In genomic region chr1:161877580-161878142, GRCm38 (mm10) we compare ENCODE assay signal across 8 mouse cellular contexts. TPM values are rescaled to one million over a fixed set of nuclear protein-coding genes. Genes with fewer than 3 reads are reported as not detected.
DNase-seq lines count a peak whose midpoint lies in the region; ATAC-seq and TF ChIP-seq lines count a peak whose summit lies in the region.

No protein-coding gene starts in this region.

- H3K27me3 ChIP-seq in forebrain, embryonic 14.5 days (replicated peaks; ENCODE audit: control insufficient read depth, insufficient read depth, low read length): no peaks in the 10 kb centered on the region
- H3K27me3 ChIP-seq in liver, embryonic 12.5 days (replicated peaks): no peaks in the 10 kb centered on the region

- peaks cover 26% of the 10 kb centered on the region for H3K4me1 ChIP-seq in forebrain, embryonic 14.5 days (ENCODE audit: control insufficient read depth, insufficient read depth, low read length)
- H3K4me1 ChIP-seq in liver, embryonic 12.5 days: peaks cover 36% of the 10 kb centered on the region

- H3K9me3 ChIP-seq in forebrain, embryonic 14.5 days (replicated peaks; ENCODE audit: control insufficient read depth, low read length): no peaks in the 10 kb centered on the region
- no peaks in the 10 kb centered on the region for H3K9me3 ChIP-seq in liver, embryonic 12.5 days (replicated peaks)

- peak overlapping the region; percentile 22; the same call in 1 of the 2 replicates for H3K9ac ChIP-seq in forebrain, embryonic 14.5 days (ENCODE audit: low read length)
- H3K9ac ChIP-seq in liver, embryonic 12.5 days: peak overlapping the region; percentile 62

- DNase-seq in layer of hippocampus, adult 2 months (ENCODE audit: low spot score in 2 of 2): no peak
- DNase-seq in layer of hippocampus, postnatal 36 days: no peak
- DNase-seq in ZHBTc4 (ENCODE audit: low read depth, low spot score): peak; percentile 85
- DNase-seq in forebrain, embryonic 14.5 days (ENCODE audit: low spot score): no peak
- DNase-seq in thymus, postnatal 36 days: peak; percentile 9 to 26
- DNase-seq in left cerebral cortex, postnatal 10 days (ENCODE audit: extremely low spot score in 1 of 2, low spot score in 2 of 2): no peak
- no peak for DNase-seq in frontal cortex, adult 2 months (ENCODE audit: extremely low spot score in 1 of 2, low spot score in 1 of 2)

- intact Hi-C loops in left cerebral cortex, postnatal 10 days (cut with DNase I): loop anchor here (2.0 kb wide), 1 partner anchor 85 kb away; no protein-coding TSS in a partner anchor

- peak overlapping the region; percentile 21; the same call in 1 of the 2 replicates for H3K27ac ChIP-seq in layer of hippocampus, adult 2 months
- H3K27ac ChIP-seq in forebrain, embryonic 14.5 days (ENCODE audit: low read depth, low read length): 0 out of 2 replicates have a peak overlapping the region, but pooled peaks have one; percentile 3
- peak overlapping the region; percentile 100 for H3K27ac ChIP-seq in liver, embryonic 12.5 days

- WGBS in forebrain, embryonic 14.5 days: 17% methylated on average over 5 of the region's 5 CpGs
- WGBS in liver, embryonic 12.5 days (ENCODE audit: insufficient replicate concordance): 23% methylated on average over 5 of the region's 5 CpGs

- H3K36me3 ChIP-seq in forebrain, embryonic 14.5 days (ENCODE audit: control insufficient read depth, insufficient read depth, low read length): no peaks in the 10 kb centered on the region
- 0 out of 2 replicates have a peak, but pooled peaks cover 3% of the 10 kb centered on the region for H3K36me3 ChIP-seq in liver, embryonic 12.5 days

- TF ChIP-seq CTCF in layer of hippocampus, adult 2 months (conservative IDR thresholded peaks at IDR 0.05): no peak

- peak overlapping the region; percentile 92 for H3K4me3 ChIP-seq in layer of hippocampus, adult 2 months
- H3K4me3 ChIP-seq in forebrain, embryonic 14.5 days (ENCODE audit: low read depth, low read length): peak overlapping the region; percentile 65
- peak overlapping the region; percentile 96 for H3K4me3 ChIP-seq in liver, embryonic 12.5 days

- H3K4me2 ChIP-seq in forebrain, embryonic 14.5 days (ENCODE audit: low read length): peak overlapping the region; percentile 58
- peak overlapping the region; percentile 78 for H3K4me2 ChIP-seq in liver, embryonic 12.5 days

- ATAC-seq in forebrain, embryonic 14.5 days: no peak
- ATAC-seq in liver, embryonic 12.5 days: no peak

RNA-seq across cellular contexts. Expression of gene Suco, which starts 1.2 kb away (rescaled TPM):
- total RNA-seq in layer of hippocampus, adult 2 months (2021): 10 to 100 TPM; 39.7 to 40.9 TPM
- total RNA-seq in layer of hippocampus, postnatal 36 days (2021): 10 to 100 TPM; 32.2 to 38.1 TPM
- polyA plus RNA-seq in forebrain, embryonic 14.5 days (2014; fragmentation: Nextera tagmentation; extraction: Ambion mirVana): 22.6 and 27.5 TPM in 2 replicates
- polyA plus RNA-seq in liver, embryonic 12.5 days (2016; fragmentation: Nextera tagmentation; extraction: Ambion mirVana): 13.3 and 16.3 TPM in 2 replicates
- total RNA-seq in left cerebral cortex, postnatal 10 days (2021): 10 to 100 TPM; 36.9 to 42.6 TPM
- 17.2 and 24.0 TPM in 2 replicates for polyA plus RNA-seq in frontal cortex, adult 2 months (2012; rRNA removed)

Comparison
In these comparisons a context has a peak if more than half of its experiments do, and no peak if none do; other contexts are left out.
1. DNase-seq: peak in ZHBTc4 (single experiment) and thymus, postnatal 36 days (2 of 2); none in layer of hippocampus, adult 2 months (0 of 2), layer of hippocampus, postnatal 36 days (0 of 2), forebrain, embryonic 14.5 days (single experiment), left cerebral cortex, postnatal 10 days (0 of 2) and frontal cortex, adult 2 months (0 of 2).
2. H3K27ac ChIP-seq: peak in every context shown above with its lines; median percentile 100 in liver, embryonic 12.5 days; 21 in layer of hippocampus, adult 2 months; 3 in forebrain, embryonic 14.5 days.
3. Peak in every context shown above with its lines, with median percentiles within 50 percentile points of each other: H3K4me3 ChIP-seq.